Mouse (Mus musculus): ENCODE measurements around the gene Sbno2.

Gene Sbno2

DNA sequence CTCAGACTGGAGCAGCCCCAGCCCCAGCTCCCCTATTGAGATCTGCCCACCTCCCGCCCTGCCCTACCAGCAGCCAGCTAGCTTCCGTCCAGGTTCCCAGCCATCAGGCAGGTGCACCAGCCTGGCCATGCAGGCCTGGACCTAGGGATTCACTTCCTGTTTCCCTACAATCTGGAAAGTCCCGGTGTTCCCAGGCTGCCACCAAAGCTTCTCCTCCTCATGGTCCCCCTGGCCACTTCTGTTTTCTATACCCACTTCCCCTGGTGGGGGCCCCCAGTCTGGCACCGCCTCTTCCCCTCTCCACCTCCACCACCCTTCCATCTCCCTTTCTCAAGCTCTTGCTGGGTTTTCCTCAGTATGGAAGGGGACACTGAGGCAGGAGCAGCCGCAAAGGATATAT lies at the start of gene Sbno2:
Sbno2 (minus strand) TSS at position 112 of the 400 bp plus-strand sequence.
- DNase-seq (ENCODE audit: low read depth, low spot score), result no peak

GRCm38 (mm10) chr10:80154384-80154783 lies 49.0 kb upstream of the Sbno2 start:
- DNase-seq (ENCODE audit: low read depth, low spot score), result no peak

GRCm38 (mm10) chr10:80153713-80154112 lies 48.3 kb upstream of the Sbno2 start:
- DNase-seq (ENCODE audit: low read depth, low spot score), result no peak

- DNase-seq (ENCODE audit: low read depth, low spot score), result no peak
These were observed 47.5 kb upstream of the Sbno2 start for GRCm38 (mm10) chr10:80152873-80153260.

DNA sequence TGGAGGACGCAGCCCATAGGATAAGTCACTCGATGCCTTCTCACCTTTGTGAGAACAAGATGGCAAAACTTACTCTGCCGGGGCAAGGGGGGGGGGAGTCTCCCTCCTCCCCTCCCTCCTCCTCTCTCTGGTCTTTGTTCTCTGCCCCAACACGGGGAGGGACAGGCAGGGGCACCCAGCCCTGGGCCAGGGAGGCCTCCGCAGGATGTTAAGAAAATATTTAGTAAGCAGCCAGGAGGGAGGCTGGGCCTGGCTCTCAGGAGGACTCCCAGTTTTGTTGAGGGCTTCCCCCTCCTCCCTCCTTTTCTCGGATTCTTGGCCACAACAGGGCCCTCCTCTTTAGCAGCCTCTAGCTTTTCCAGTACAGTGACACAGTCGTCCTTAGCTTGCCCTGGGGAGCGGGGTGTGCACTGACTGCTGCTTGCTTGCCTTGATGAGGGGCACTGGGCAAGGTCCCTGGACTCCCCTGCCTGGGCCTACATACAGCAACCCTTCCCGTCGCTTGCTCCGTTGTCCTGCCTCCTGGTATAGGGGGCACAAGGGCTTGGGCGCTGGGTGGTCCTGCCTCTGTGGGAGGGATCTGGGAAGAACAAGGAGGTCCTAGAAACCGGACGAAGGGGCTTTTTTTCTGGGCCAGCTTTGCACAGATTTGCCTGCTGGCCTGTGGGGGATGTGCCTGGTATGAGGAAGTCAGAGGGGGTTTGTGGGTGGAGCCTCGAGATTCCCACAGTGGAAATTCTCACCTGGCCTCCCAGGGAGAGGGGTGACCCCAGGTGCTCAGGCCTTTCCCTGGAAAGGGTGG lies 46.9 kb upstream of the Sbno2 start:
- peak; percentile 70 for DNase-seq (ENCODE audit: low read depth, low spot score)

DNA sequence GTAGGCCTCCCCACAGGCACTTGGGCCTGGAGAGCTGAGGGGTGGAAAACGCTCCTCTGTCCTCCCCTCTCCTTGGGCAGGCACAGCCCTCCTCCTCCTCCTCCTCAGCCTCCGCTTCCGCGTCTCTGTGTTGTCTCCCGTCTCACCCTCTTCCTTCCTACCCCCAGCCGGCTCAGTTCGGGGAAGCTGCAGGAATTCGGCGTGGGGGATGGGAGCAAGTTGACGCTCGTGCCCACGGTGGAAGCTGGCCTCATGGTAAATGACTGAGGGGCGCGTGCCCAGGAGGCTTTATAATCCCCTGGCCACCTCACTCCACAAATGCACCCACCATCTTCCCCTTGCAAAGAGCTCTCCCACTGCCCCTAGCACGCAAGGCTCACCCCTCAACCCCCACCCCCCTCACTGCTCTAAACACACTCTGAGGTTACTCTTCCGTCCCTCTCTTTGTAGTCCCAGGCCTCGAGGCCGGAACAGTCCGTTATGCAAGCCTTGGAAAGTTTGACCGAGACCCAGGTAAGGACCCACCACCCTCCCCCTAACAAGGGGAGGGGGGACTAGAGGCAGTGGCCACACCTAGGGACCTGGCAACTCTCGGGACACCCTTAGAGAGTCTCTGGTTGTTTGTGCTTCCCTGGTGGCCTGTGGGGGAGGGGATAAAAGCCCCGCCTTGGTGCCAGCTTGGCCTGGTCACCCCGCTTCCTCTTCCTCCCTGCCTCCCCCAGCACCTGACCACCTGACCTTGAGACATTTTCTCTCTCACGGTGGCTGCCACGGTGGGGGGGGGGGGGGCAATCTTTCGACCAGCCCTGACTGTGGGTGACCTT lies 46.1 kb upstream of the Sbno2 start:
- DNase-seq (ENCODE audit: low read depth, low spot score), result peak; percentile 82

DNA sequence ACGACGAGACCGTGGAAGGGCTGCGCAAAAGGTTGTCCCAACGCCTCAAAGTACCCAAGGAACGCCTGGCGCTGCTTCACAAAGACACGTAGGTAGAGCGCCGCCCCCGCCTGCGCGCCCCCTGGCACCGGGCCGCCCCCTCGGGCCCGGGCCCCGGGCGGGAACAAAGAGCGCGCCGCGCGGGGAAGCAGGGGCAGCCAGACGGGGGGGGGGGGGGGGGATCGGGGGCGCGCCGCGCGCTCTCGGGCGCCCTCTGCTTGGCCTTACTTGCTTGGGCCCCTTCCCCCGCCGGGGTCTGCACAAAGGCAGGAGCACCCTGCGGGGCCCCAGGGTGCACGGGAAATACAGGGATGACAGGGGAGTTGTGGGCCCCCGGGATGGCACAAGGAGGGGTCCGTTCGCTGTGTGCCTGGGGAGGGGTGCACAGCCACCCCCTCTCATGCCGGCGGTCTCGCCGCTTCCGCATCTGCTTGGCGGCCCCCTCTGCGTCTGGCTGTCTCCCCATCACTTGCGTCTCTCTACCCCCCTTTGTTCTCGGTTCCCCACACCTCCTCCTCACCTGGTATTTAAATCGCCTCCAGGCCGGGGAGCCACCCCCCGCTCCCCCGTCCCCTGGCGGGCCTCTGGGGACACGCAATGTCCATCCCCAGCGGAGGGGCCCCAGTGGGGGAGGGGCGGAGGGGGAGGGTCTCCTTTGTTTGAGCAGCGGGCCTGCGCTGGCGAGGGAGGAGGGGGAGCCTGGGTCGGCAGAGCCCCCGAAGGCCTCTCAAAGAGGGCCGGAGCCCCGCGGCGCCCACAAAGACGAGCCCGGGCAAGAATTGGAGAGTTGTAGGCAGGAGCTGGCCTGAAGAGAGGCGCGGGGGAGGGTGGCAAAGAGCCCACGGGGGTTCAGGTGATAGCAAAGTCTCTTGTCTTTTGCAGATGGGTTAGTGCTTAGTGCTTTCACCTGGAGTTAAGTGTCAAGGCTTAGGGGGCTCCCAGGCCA lies 45.1 kb upstream of the Sbno2 start:
- peak; percentile 44 for DNase-seq (ENCODE audit: low read depth, low spot score)

DNA sequence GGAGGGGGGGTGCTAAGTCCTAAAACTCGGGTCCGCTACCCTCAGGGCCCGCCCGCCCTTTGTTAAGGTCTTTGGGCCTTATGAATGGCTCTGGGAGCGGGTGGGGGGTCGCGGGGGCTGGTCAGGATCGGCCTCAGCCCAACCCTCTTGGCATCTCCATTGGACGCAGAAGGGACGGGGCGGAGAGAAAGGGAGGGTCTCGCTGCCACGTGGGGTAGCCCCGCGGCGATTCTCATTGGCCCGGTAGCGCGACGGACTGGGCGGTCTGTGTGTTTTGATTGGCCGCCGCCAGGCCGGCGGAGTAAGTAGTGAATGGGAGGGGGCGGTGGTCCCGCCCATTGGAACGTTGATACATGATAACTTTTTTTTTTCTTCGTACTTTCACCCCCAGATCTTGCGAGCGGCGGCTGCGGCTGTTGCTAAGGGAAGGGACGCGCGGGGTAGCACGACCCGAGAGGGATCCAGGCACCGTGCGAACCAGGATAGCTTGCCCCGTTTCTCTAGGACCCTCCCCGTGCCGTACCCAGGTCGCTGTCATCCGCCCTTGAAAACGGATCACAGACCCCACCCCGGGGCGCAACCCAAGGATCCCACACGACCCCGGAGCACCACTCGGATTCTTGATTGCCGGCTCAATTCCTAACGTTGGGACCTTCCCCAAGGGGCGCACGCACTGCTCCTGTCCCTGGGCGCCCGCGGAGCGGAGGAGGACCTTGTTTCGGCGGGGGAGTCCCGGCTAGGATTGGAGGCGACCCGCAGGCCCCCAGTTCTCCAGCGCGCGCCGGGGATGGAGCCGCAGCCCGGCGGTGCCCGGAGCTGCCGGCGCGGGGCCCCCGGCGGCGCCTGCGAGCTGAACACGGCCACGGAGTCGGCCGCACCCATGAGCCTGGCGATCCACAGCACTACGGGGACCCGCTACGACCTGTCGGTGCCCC lies 44.2 kb upstream of the Sbno2 start:
- DNase-seq (ENCODE audit: low read depth, low spot score), result peak; percentile 99

GRCm38 (mm10) chr10:80148610-80149290 lies 43.4 kb upstream of the Sbno2 start:
- DNase-seq (ENCODE audit: low read depth, low spot score), result peak; percentile 97

DNA sequence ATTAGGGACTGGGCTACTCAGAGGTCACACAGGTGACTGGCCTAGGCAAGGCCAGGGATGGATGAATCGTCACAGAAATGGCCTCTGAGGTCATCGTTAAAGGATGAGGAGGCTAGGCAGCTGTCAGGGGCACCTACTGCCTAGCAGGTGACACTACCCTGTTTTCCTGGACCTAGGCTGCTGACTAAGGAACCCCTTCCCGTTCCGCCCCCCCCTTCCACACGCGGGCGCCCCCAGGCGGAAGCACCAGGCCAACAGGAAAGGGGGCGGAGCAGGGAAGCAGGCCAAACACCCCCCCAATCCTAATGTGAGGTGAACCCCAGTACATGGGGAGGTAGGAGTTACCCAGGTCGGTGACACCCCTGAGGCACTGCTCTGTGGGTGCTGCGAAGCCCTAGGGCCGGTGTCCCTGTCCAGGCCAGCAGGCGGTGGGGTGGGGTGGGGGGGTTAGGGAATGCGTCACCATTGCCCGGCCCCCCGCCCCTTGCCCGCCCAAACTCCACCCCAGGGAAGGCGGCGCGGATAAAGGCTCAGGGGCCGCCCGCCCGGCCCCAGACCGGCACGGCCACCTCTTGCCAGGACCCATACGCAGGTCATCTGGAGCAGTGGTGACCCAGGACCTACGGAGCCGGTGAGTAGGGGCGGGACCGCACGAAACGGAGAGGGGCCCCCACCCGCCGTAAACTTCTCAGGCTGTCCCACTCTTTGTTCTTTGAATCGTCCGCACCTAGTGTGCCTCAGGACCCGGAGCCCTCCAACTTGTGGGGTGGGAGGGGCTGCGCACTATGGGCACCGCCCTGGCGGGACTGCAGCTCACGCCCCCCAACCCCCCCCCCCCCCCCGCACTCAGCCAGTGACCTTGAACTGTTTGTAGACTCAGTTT lies 42.6 kb upstream of the Sbno2 start, which contains the start of gene Midn:
Midn (plus strand) TSS at position 554 of the 883 bp plus-strand sequence.
- DNase-seq (ENCODE audit: low read depth, low spot score), result peak; percentile 84

DNA sequence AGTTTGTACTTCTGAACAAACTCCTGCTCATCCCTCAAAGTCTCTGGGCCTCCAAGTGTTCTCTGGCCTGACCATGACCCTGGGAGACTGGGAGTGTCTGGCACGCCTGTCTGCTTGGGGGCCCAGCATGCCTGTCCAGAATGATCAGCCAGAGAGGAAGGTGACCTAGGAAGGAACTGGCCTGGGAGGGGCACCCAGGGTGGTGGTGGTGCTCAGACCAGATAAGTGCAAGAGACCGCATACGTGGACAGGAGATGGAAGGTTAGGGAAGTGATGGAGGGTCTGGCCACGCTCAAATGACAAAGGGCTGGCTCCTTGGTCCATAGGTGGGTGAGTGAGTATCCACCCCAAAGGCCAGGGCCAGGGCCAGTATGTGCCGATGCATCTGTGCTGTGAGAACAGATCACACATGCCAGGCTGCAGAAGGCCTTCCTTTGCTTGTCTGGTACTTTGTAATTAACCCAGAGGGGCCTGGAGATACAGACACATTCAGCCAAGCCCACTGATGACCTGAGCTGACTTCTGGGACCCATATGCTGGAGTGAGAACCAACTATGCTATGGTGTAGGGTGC lies 41.9 kb upstream of the Sbno2 start:
- DNase-seq (ENCODE audit: low read depth, low spot score), result no peak

- DNase-seq (ENCODE audit: low read depth, low spot score), result no peak
These were observed 41.2 kb upstream of the Sbno2 start for GRCm38 (mm10) chr10:80146568-80147011.

- DNase-seq (ENCODE audit: low read depth, low spot score), result peak; percentile 59
These were observed 40.5 kb upstream of the Sbno2 start for GRCm38 (mm10) chr10:80145896-80146295.

DNA sequence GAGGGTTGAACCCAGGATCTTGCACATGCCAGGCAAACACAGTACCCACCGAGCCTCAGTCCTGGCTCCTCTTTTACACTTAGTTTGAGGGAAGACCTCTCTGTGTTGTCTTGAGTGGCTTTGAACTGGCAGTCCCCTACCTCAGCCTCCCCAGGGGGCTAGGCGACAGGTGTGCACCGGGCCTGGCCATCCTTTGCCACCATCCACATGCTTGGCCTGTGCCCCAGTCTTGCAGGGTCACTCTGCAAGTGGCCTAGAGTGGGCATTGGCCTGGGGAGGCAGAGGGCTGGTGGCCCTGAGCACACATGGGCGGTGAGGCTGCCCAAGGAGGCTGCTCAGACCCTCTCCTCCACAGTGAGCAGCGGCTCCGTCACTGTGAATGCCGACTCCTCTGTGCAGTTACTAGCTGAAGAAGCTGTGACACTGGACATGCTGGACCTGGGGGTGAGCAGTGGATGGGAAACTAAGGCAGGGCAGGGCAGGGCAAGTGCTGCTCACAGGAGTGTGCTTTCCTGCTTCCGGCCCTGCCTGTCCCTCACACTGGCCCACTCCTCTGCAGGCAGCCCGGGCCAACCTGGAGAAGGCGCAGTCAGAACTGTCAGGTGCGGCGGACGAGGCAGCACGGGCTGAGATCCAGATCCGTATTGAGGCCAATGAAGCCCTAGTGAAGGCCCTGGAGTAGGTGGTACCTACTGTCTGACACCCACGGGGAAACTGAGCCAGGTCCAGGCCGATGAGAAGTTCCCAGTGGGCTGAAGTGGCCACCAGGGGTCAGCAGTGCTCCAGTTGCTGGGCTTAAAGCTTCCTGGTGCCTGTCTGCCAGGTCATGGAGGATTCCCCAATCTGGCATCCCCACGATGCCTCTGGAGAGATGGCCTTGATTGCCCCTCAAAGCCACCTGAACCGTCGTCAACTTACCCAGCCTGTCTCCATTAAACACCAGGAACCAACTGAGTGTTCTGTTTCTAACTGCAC lies 39.8 kb upstream of the Sbno2 start:
- DNase-seq (ENCODE audit: low read depth, low spot score), result peak; percentile 88

- no peak for DNase-seq (ENCODE audit: low read depth, low spot score)
These were observed 38.8 kb upstream of the Sbno2 start for GRCm38 (mm10) chr10:80144159-80144558.

DNA sequence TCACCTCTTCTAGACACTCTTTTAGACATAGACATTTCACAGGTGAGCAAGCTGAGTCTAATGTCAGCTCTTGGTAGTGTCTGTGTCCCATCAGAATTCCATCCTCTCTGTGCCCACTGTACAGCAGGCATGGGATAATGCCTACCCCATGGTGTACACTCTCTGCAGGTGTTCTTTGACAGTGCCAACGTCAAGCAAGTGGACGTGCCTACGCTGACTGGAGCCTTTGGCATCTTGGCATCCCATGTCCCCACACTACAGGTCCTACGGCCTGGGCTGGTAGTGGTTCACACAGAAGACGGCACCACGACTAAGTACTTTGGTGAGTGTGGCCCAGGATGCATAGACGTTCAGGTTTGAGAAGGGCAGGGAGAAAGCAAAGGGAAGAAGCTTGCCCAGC lies 38.3 kb upstream of the Sbno2 start:
- no peak for DNase-seq (ENCODE audit: low read depth, low spot score)

DNA sequence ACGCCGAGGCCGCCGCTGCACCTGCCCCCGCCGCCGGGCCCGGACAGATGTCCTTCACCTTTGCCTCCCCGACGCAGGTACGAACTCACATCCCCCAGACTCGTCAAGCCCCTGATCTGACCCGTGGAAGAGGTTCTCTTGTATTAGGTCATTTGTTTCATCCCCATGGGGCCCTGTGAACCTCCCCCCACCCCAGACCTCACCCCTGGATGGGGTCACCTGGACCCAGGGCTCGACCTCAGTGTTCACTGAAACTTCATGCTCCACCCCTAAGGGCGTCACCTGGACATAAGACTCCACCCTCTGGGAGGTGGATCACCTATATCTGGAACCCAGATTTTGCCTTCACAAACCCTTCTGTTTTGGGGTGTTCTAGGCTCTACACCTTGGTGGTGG lies 37.2 kb upstream of the Sbno2 start:
- peak; percentile 56 for DNase-seq (ENCODE audit: low read depth, low spot score)

Data from brain, adult 2 months (tissue).